Mouse (Mus musculus) kidney, embryonic 14.5 days (tissue): ENCODE measurements at regions not wholly inside any gene's neighbourhood (a gene's known extent, or its start where the extent isn't known, plus 50 kb on each side); places are given as distances from the start of the nearest gene placed in this dataset.

Source experiments
- ATAC-seq: fragments of 200-750 bp; cut with Nextera tagmentation; 2 replicates; pipeline ENCODE4 v1.8.0; 2017; ENCODE audit warnings: moderate number of reproducible peaks, mild to moderate bottlenecking, moderate TSS enrichment, moderate library complexity; ENCODE audit not compliant: low FRiP score, low TSS enrichment
- H3K27ac ChIP-seq: fragments of 300-500 bp; sonication (generic); 2 replicates; pipeline ENCODE4 v1.5.1; 2014; ENCODE audit warnings: low read depth, mild to moderate bottlenecking, low read length, moderate library complexity, mixed read lengths
- H3K27me3 ChIP-seq: fragments of 300-500 bp; sonication (generic); 2 replicates; pipeline ENCODE4 v1.6.1; 2014; ENCODE audit warnings: mild to moderate bottlenecking, low read length; ENCODE audit not compliant: control insufficient read depth, insufficient read depth
- H3K36me3 ChIP-seq: fragments of 300-500 bp; sonication (generic); 2 replicates; pipeline ENCODE4 v1.6.1; 2014; ENCODE audit warnings: low read length, mixed read lengths; ENCODE audit not compliant: control insufficient read depth, insufficient read depth
- H3K4me1 ChIP-seq: fragments of 300-500 bp; sonication (generic); 2 replicates; pipeline ENCODE4 v1.6.1; 2014; ENCODE audit warnings: low read length, mixed read lengths; ENCODE audit not compliant: control insufficient read depth, insufficient read depth
- H3K4me2 ChIP-seq: fragments of 300-500 bp; sonication (generic); replicated peaks from 2 replicates; pipeline ENCODE4 v1.6.1; 2014; ENCODE audit warnings: low read depth, mild to moderate bottlenecking, low read length
- H3K4me3 ChIP-seq: fragments of 300-500 bp; sonication (generic); 2 replicates; pipeline ENCODE4 v1.5.1; 2014; ENCODE audit warnings: mild to moderate bottlenecking, low read length
- H3K9ac ChIP-seq: fragments of 300-500 bp; sonication (generic); 2 replicates; pipeline ENCODE4 v1.6.1; 2014; ENCODE audit warnings: low read depth, mild to moderate bottlenecking, low read length, moderate library complexity
- H3K9me3 ChIP-seq: fragments of 300-500 bp; sonication (generic); 2 replicates; pipeline ENCODE4 v1.6.1; 2016; ENCODE audit warnings: low read length; ENCODE audit not compliant: control insufficient read depth
- WGBS: fragments of 180-500 bp; shearing (Covaris S2); extraction: QIAGEN DNeasy Blood & Tissue Kit; methylation state at CpG from one replicate; pipeline ENCODE4 v1.1.7; 2014; 5-methylcytosine and 5-hydroxymethylcytosine counted together

DNA sequence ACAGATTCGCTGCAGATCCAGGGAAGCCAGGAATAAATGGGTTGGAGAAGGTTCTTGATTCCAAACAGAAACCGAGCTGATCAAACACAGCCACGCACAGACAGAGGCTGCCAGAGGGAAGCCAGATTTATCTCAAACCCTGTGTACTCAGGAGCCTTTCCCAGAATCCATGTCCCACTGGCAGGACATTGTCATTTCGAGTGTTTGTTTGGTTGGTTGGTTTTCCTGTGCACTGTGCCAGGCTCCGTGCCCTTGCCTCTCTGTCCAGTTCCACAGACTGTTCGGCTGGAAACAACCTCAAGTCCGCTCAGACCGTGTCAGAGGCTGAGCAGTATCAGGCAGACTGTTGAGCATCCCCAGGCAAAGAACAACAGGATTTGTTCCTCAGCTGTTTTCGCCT, 51.4 kb upstream of the Ptprt start:
- WGBS, result 90% methylated on average over 9 of the region's 9 CpGs
- ATAC-seq, result no peak

More for the DNA sequence above, 51.4 kb upstream of the Ptprt start:
- H3K4me1 ChIP-seq, result no peaks in the 10 kb centered on the region
- H3K27ac ChIP-seq, result no peak overlapping the region
- no peak overlapping the region for H3K4me2 ChIP-seq
- no peaks in the 10 kb centered on the region for H3K9me3 ChIP-seq
- no peaks in the 10 kb centered on the region for H3K27me3 ChIP-seq
- no peaks in the 10 kb centered on the region for H3K36me3 ChIP-seq
- no peak overlapping the region for H3K9ac ChIP-seq
- no peak overlapping the region for H3K4me3 ChIP-seq
